Mouse (Mus musculus): Measurements from ENCODE around the gene Zfp827. TPM values are rescaled to one million over a fixed set of nuclear protein-coding genes. Genes with fewer than 3 reads are reported as not detected.
"Not testable (repeated sequence)": the region's sequence is repeated elsewhere in the genome, so short reads cannot be mapped to it uniquely, and the experiment has no call there.

Gene Zfp827
- total RNA-seq, 2 experiments from 2014 or later, result 10.5 to 11.2 TPM

DNA sequence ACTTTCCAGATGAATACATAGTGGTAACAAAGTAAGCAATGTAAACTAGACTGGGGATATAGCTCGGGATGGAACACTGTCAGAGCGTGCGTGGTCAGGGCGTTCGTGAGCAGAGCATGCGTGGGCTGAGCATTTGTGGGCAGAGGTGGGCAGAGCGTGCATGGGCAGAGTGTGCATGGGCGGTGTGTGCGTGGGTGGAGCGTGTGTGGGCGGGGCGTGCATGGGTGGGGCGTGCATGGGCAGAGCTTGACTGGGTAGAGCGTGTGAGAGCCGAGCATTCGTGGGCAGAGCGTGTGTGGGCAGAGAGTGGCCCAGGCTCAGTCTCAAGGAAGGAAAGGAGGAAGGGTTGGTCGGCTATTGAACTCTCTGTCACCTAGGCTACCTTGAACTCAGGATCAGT is 84.2 kb downstream of the Zfp827 start:
- DNase-seq, result no peak

DNA sequence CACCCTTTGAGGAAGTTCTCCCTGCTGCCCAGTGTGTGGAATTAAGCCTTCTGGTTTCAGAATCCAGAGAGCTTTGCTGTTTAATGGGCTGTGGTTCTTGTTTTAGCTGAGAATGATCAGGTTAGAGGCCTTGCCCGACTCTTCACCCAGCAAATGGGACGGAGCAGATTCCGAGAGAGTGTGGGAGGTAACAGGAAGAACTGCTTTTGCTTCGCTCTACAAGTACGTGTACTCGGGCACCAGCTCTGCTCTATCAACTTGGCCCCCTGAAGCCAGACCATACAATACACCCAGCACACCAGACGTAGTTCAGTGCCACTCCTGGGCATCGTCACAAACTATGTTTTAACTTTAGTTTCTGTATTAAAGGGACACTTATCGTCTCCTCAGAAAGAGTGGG is 85.3 kb downstream of the Zfp827 start:
- DNase-seq, result no peak

DNA sequence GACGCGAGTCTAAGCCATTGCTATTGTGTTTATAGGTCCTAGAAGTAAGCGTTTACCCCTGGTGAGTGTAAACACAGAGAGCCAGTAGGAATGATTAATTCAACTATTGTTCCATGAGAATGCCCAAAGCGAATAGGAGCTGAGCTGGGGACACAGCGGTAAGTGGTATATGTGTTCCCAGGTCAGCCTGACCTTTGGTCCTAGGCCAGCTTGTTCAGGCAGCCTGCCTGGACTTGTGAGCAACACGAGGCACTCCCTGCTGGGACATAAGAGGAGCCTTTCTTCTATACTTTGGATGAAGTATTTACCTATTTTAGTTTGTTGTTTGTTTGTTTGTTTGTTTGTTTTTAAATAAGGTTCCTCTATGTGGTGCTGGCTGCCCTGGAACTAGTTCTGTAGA is 86.3 kb downstream of the Zfp827 start:
- DNase-seq, result peak; percentile 34 to 43

DNA sequence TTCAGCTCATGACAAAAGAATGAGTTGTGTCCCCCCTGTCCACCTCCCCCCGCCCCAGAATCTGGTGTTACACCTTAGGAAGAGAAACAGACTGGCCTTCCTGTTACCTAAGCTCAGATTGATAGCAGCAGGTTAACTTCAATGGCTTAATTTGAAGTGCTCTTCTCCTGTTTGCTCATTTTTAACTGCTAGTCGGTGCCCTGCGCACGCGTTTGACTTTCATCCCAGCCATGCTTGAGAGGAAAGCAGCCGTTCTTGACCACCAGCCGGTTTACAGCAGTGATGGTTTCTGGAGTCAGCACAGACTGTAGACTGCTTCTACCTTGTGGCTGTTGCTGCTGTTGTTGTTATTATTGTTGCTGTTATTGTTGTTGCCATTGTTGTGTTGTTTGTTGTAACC is 88.2 kb downstream of the Zfp827 start:
- no peak for DNase-seq

DNA sequence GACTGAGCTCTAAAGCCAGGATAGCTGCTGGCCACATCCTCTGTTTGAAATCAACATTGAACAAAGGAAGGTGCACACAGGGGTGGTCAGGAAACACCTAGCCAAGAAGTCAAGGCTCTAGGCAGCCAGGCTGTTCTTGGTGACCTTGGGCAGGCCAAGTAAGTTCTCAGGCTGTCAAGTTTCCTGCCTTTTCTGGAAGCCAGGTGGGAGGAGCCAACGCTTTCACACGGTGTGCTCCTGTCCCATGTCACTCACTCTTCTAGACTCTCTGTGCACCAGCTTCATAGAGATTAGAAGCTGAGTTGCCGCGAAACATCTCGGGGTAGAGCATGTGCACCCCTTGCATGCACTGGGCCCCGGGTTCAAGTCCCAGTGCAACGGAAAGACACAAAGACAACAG is 89.5 kb downstream of the Zfp827 start:
- no peak for DNase-seq

DNA sequence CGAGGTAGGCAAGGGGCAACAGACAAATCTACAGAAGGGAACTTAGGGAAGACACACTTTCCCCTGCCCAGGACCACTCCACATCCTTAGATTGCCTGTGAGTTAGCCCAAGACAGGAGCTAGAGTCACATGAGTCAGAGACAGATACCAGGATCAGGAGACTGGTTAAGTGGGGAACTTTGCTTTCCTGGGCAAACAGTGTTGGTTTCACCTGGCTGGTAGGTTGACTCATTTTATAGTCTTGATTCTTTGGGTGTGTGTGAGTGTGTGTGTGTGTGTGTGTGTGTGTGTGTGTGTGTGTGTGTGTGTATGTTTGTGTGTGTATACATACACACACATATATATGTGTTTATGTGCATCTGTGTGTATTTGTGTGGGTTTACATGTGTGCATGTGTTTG is 93.4 kb downstream of the Zfp827 start:
- no peak for DNase-seq

DNA sequence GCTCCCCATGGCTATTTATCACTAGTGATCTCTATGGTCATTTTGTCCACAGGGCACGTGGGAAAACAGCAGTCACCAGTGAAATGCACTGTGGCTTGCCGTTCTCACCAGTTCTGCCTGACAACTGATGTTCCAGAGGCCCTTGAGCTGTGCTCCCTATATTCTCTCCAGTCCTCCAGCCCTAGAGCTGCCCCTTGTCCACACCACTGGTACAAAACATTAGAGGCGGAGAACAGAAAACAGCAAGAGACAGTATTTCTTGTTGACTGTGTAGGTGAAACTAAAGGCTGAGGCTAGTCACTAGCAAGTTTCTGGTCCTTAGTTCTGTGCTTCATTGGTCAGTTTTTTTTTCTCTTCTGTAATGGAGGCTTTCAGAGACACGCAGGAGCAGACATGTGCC is 96.0 kb downstream of the Zfp827 start:
- no peak for DNase-seq

GRCm38 (mm10) chr8:79127211-79127816 is 99.1 kb downstream of the Zfp827 start:
- DNase-seq, result no peak

- DNase-seq, result not testable (repeated sequence)
Measured at GRCm38 (mm10) chr8:79128534-79128933, 100.3 kb downstream of the Zfp827 start.

- no peak for DNase-seq
Measured at GRCm38 (mm10) chr8:79139614-79140013, 111.4 kb downstream of the Zfp827 start.

GRCm38 (mm10) chr8:79140981-79141380 is 112.7 kb downstream of the Zfp827 start:
- DNase-seq, result no peak

- DNase-seq, result no peak
Measured at GRCm38 (mm10) chr8:79141592-79141991, 113.4 kb downstream of the Zfp827 start.

DNA sequence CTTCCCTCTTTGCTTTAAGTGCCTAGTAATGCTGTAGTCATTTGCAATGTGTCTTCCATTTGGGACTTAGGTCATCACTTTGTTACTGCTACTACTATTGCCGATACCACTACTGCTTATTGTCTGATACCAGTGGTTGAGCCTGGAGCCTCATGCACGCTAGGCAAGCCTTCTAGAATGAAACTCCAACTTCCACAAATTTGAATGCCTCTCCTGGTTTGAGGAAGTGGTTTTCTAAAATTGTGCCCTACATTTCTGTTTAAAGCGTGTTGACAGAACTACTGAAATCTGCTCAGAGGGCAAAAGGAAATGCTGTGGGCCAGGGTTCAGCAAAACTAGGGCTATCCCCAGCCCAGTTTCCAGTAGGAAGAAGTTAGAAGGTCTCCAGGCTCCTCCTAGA is 115.5 kb downstream of the Zfp827 start:
- DNase-seq, result no peak

DNA sequence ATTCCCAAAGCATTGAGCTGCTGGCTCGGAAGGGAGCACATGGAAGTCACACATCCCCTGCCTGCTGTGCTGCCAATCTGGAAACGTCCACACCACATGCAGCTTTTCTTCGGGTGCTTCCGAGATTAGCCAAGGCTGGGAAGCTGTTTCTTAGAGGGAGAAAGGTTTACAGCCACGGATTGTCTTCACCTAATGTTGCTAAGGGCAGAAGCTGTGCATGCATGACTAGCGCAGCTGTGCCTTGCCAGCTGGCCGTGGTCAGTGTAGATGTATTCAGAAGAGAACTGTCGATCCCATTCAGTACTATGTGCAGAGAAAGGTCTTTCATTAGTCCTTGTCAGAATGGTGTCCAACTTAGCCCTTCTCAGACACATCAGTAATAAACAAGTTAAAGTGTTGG is 117.0 kb downstream of the Zfp827 start:
- no peak for DNase-seq

DNA sequence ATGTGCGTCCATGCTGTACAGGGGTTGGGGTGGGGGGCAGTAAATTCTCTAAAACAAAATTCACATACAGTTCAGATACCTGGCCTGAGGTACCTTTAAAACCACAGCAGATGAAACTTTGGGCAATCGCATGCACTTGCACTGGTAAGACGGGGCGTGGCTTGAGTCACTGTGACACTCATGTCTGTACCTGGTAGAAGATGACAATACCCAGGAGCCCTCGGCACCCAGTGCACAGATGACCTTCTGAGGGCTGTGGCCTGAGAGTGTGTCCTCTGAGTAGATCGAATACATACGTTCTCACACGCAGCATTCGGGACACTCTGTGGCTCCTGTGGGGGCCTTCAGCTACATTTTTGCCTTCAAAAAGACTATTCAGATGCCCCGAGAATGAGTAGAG is 117.4 kb downstream of the Zfp827 start:
- no peak for DNase-seq

GRCm38 (mm10) chr8:79148799-79149198 is 120.6 kb downstream of the Zfp827 start:
- DNase-seq, result no peak

- DNase-seq, result no peak
Measured at GRCm38 (mm10) chr8:79149880-79150279, 121.6 kb downstream of the Zfp827 start.

GRCm38 (mm10) chr8:79150544-79151192 is 122.4 kb downstream of the Zfp827 start:
- DNase-seq, result peak; percentile 54

- no peak for DNase-seq
Measured at GRCm38 (mm10) chr8:79151644-79152043, 123.4 kb downstream of the Zfp827 start.

DNA sequence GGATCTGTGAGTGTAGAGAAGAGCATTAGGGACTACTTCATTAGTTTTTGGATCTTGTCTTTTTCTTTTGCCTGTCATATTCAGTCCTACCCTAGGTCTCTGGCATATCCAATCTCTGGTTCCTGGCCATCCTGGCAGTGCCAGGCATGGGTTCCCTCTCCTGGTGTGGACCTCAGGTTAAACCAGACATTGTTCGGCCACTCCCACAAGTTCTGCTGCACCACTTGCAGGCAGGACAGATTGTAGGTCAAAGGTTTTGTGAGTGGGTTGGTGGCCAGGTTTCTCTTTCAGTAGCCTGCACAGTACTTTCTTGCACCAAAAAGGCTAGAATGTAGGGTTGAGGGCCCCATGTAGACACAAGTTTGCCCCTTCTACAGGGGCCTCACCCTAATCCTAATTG is 125.0 kb downstream of the Zfp827 start:
- no peak for DNase-seq

DNA sequence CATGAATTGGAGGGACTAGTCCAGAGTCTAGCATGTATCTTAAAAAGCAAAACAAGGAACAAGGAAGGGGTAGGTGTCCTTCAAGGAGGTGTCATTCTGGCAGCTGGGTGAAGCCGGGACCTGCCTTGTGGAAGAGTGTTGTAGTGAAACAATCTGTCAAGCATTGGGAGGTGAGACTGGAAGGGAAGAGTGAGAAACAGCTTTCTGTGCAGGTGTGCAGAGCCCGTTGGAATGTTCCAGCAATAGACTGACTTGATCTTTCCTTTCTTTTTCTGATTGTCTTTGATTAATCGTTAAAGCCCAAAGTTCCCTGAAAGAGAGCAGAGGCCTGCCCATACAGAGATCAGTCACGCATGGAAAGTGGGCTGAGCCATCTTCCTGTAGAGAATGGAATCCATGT is 125.4 kb downstream of the Zfp827 start:
- no peak for DNase-seq

DNA sequence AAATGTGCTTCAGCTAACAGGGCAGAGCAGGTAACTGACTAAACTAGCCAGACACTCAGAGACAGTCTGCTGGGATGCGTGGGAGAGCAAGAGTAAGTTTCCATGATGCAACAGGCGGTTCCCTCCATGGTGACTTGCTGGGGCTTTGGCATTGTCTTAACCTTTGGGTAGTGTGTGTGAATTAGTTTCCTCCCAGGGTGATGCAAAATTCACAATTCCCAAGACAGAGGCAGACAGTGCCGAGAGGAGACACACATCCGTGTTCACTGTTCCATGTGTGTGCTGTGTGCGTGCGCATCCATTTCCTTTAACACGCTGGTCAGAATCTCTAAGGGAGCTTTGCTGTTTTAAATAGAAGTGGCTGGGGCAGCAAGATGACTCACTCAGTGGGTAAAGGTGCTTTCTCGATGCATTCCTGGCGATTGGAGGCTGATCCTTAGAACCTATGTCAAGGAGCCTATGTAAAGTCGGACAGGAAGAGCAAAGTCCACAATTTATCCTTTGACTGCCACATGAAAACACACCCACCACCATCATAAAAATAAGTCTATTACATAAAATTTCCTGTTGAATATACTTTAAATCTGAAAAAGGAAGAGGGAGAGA is 127.4 kb downstream of the Zfp827 start:
- no peak for DNase-seq

DNA sequence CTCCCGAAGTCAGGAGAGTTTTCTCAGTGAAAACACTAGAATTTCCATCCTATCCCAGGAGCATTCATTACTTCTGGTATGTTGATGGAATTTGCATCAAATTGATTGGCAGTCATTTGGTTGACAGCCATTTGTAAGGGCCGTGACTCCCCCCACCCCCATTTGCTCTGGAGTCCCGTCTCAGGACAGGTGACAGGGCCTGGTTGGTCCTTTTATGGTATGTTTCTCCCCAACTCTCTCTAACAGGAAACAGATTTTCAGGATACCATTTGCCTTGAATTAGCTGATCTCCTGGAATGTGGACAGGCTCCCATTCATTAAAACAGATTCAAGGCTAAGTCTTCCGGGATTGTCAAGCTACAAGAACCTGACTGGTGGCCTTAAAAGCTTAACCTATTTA is 129.1 kb downstream of the Zfp827 start:
- DNase-seq, result no peak

- DNase-seq, result no peak
Measured at GRCm38 (mm10) chr8:79158357-79158756, 130.1 kb downstream of the Zfp827 start.

All from adrenal gland, postnatal 36 days (tissue).